Mouse (Mus musculus): ENCODE data around the gene Gm20390. TPM values are rescaled to one million over a fixed set of nuclear protein-coding genes. Genes with fewer than 3 reads are reported as not detected.

Gm20390 gene
- polyA plus RNA-seq, 2 experiments: 76.8 to 204 TPM

DNA sequence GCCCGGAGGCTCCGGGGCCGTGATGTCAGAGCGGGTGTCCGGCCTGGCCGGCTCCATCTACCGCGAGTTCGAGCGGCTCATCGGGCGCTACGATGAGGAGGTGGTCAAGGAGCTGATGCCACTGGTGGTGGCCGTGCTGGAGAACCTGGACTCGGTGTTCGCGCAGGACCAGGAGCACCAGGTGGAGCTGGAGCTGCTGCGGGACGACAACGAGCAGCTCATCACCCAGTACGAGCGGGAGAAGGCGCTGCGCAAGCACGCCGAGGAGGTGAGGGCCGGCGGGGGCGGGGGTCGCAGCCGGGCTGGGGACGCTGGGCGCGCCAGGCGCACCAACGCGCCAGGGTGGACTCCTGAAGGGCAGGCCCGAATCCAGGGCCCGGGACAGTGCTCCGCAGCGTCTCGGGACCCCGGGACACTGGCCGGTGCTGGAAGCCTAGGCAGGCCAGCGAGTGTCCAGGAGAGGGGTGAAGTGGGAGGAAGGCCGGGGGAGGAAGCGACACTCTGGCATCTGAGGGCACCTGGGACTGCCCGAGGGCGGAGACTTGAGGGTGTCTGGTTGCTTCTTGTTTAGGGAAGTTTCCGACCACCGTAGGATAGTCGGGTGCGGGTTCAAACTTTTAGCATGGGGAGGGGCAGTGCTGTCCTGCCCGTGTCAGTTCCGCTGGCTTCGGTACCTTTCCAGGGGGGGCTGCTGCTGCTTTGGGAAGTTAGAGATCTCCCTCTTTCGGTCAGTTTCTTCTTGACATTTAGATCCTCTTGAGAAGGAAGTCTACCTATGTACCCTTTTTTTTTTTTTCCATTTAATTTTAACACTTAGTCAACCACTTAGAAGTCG is 28.4 kb upstream of the Gm20390 start:
- Histone ChIP-seq H3K9me3 (ENCODE audit: control insufficient read depth, low read length) (no peaks in the 10 kb centered on the region), H3K36me3 (replicated peaks; ENCODE audit: control insufficient read depth, insufficient read depth, low read depth) (no peaks in the 10 kb centered on the region), H3K27me3 (ENCODE audit: control insufficient read depth, insufficient read depth, low read length) (no peaks in the 10 kb centered on the region), H3K4me1 (replicated peaks; ENCODE audit: control insufficient read depth in 2 of 2, insufficient read depth in 2 of 2, low read length in 1 of 2) (peaks cover 15 to 16% of the 10 kb centered on the region in 2 experiments), H3K4me2 (ENCODE audit: low read depth) (peak overlapping the region; percentile 100), H3K4me3 (ENCODE audit: insufficient read depth in 1 of 2, low read depth in 2 of 2, low read length in 2 of 2) (peak overlapping the region; percentile 88 to 91), H3K27ac (peak overlapping the region; percentile 91), H3K9ac (replicated peaks) (peak overlapping the region; percentile 95)
- ATAC-seq (ENCODE audit: insufficient read depth) (peak; percentile 17), DNase-seq (ENCODE audit: low read depth in 3 of 3, low spot score in 3 of 3) (peak in 2 of 3 experiments; percentile 9 to 40)
- under 1% methylated on average over 58 of the region's 58 CpGs for WGBS (ENCODE audit: insufficient replicate concordance)
- TF ChIP-seq CTCF (IDR thresholded peaks at IDR 0.05; ENCODE audit: low read depth): no peak
- no peak for TF ChIP-seq EP300 (IDR thresholded peaks at IDR 0.05; ENCODE audit: low read depth)

DNA sequence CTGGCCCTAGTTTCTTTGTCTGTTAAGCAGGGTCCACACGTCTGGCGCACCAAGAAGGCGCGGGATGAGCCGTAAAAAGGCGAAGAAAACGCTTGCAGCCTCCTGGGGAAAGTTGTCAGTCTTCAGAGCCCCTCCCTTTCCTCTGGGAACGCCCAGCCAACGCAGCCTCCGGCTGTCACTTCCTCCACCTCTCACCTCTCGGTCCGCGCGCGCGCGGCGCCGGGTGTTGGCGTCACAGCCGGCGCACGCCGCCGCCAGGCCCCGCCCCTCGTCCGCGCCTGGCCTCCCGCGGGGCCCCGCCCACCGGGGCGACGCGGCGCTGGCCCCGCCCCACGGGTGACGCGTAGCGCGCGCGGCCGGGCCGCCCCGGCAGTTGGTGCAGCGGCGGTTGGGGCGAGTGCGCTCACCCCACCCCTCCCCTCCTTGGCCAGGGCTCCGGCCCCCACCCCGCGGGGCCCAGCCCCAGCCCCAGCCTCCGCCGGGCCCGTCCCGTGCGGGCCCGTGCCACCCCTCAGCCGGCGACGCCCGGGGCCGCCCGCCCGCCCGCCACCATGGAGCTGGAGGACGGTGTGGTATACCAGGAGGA is 27.7 kb upstream of the Gm20390 start, which contains the start of gene Spag9:
Gene Spag9 (plus strand): TSS at position 372 of the 586 bp plus-strand sequence.
- WGBS (ENCODE audit: insufficient replicate concordance): under 1% methylated on average over 50 of the region's 70 CpGs
- Histone ChIP-seq H3K4me2 (ENCODE audit: low read depth) (peak within 1 kb of the TSS; percentile 100), H3K4me1 (replicated peaks; ENCODE audit: control insufficient read depth in 2 of 2, insufficient read depth in 2 of 2, low read length in 1 of 2) (peaks cover 15 to 16% of the 10 kb centered on the region in 2 experiments), H3K27ac (peak within 1 kb of the TSS; percentile 100), H3K4me3 (ENCODE audit: insufficient read depth in 1 of 2, low read depth in 2 of 2, low read length in 2 of 2) (peak within 1 kb of the TSS; percentile 88 to 91), H3K9ac (replicated peaks) (peak within 1 kb of the TSS; percentile 95), H3K9me3 (ENCODE audit: control insufficient read depth, low read length) (no peaks in the 10 kb centered on the region), H3K27me3 (ENCODE audit: control insufficient read depth, insufficient read depth, low read length) (no peaks in the 10 kb centered on the region), H3K36me3 (replicated peaks; ENCODE audit: control insufficient read depth, insufficient read depth, low read depth) (no peaks in the 10 kb centered on the region)
- peak; percentile 93 for ATAC-seq (ENCODE audit: insufficient read depth)
- peak; percentile 90 to 93 (median 93) for DNase-seq (ENCODE audit: low read depth in 3 of 3, low spot score in 3 of 3)
- TF ChIP-seq EP300 (IDR thresholded peaks at IDR 0.05; ENCODE audit: low read depth): 0 out of 2 replicates have a peak, but pooled peaks have one; percentile 9
- no peak for TF ChIP-seq CTCF (IDR thresholded peaks at IDR 0.05; ENCODE audit: low read depth)

DNA sequence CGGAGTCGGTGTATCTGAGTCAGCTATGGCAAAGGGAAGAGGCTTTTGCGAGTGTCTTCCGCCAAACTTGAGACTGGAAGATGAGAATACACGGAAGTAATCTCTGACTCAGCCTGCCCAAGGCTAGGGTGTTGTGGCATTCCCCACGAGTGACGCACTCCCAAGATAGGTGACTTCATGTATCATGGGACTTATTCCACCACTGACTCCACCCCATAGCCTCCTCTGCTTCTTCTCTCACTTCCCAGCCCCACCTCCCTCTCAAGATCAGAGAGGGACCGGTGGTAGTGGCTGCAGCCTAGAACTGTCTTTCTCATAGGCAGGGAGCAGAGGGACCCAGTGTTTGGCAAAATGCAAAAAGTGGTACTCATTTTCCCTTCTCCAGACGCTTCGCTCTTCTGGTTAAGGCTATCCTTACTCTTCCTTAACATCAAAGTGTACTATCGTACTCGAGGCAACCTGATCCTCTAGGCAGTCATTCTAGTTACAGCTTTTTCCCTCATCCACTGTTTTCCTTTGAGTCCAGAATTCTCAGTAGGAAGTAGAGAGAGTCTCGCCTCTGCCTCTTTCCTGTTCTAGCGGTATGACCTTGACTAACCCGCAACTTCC is 27.1 kb upstream of the Gm20390 start:
- WGBS (ENCODE audit: insufficient replicate concordance): under 1% methylated on average over 15 of the region's 15 CpGs
- DNase-seq (ENCODE audit: low read depth in 3 of 3, low spot score in 3 of 3) (peak; percentile 74 to 92 (median 75)), ATAC-seq (ENCODE audit: insufficient read depth) (peak; percentile 72)
- Histone ChIP-seq H3K4me2 (ENCODE audit: low read depth) (peak overlapping the region; percentile 100), H3K4me1 (replicated peaks; ENCODE audit: control insufficient read depth in 2 of 2, insufficient read depth in 2 of 2, low read length in 1 of 2) (peaks cover 15 to 16% of the 10 kb centered on the region in 2 experiments), H3K27me3 (ENCODE audit: control insufficient read depth, insufficient read depth, low read length) (no peaks in the 10 kb centered on the region), H3K9me3 (ENCODE audit: control insufficient read depth, low read length) (no peaks in the 10 kb centered on the region), H3K27ac (peak overlapping the region; percentile 100), H3K36me3 (replicated peaks; ENCODE audit: control insufficient read depth, insufficient read depth, low read depth) (no peaks in the 10 kb centered on the region), H3K9ac (replicated peaks) (peak overlapping the region; percentile 79), H3K4me3 (ENCODE audit: insufficient read depth in 1 of 2, low read depth in 2 of 2, low read length in 2 of 2) (peak overlapping the region; percentile 72 to 91)
- TF ChIP-seq EP300 (IDR thresholded peaks at IDR 0.05; ENCODE audit: low read depth): no peak

DNA sequence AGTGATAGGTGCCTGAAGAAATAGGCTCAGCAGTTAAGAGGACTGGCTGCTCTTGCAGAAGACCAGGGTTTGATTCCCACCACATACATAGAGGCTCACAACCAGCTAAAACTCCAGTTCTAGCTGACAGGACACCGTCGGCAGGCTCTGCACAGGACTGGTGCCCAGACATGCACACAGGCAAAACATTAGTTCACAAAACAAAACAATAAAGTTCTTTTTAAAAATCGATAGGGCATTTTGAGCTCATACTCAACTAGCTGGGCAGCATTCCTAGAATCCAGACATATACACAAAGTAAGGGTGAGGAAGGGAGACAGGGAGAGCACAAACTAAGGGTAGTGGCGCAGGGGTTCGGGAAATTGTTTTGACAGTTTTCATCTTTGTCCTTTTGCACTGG is 26.4 kb upstream of the Gm20390 start:
- peak overlapping the region; percentile 72 to 91 for H3K4me3 ChIP-seq (ENCODE audit: insufficient read depth in 1 of 2, low read depth in 2 of 2, low read length in 2 of 2)

More for the DNA sequence above, 26.4 kb upstream of the Gm20390 start:
- DNase-seq (ENCODE audit: low read depth in 3 of 3, low spot score in 3 of 3) (no peak), ATAC-seq (ENCODE audit: insufficient read depth) (no peak)
- H3K9me3 ChIP-seq (ENCODE audit: control insufficient read depth, low read length): no peaks in the 10 kb centered on the region
- no peaks in the 10 kb centered on the region for H3K27me3 ChIP-seq (ENCODE audit: control insufficient read depth, insufficient read depth, low read length)
- H3K4me1 ChIP-seq (replicated peaks; ENCODE audit: control insufficient read depth in 2 of 2, insufficient read depth in 2 of 2, low read length in 1 of 2): peaks cover 15 to 16% of the 10 kb centered on the region in 2 experiments
- H3K9ac ChIP-seq (replicated peaks): peak overlapping the region; percentile 79
- H3K27ac ChIP-seq: peak overlapping the region; percentile 100
- H3K36me3 ChIP-seq (replicated peaks; ENCODE audit: control insufficient read depth, insufficient read depth, low read depth): no peaks in the 10 kb centered on the region
- WGBS (ENCODE audit: insufficient replicate concordance): 46% methylated on average over 5 of the region's 5 CpGs
- peak overlapping the region; percentile 100 for H3K4me2 ChIP-seq (ENCODE audit: low read depth)
- TF ChIP-seq EP300 (IDR thresholded peaks at IDR 0.05; ENCODE audit: low read depth): no peak
- TF ChIP-seq CTCF (IDR thresholded peaks at IDR 0.05; ENCODE audit: low read depth): no peak

Measured in liver, embryonic 14.5 days (tissue).